Mouse (Mus musculus): ENCODE data around the gene Zfp661. TPM values are rescaled to one million over a fixed set of nuclear protein-coding genes. Genes with fewer than 3 reads are reported as not detected.
"Not testable (repeated sequence)": the region's sequence is repeated elsewhere in the genome, so short reads cannot be mapped to it uniquely, and the experiment has no call there.

Gene Zfp661
- polyA plus RNA-seq, 1 experiment from 2014 or later, result 6.1 TPM

GRCm38 (mm10) chr2:127608234-127608633 is 21.3 kb upstream of the Zfp661 start:
- Histone ChIP-seq H3K4me3 (no peak overlapping the region), H3K4me2 (replicated peaks) (no peak overlapping the region), H3K27me3 (no peaks in the 10 kb centered on the region), H3K27ac (no peak overlapping the region), H3K4me1 (peaks cover 14% of the 10 kb centered on the region), H3K9me3 (no peaks in the 10 kb centered on the region), H3K9ac (no peak overlapping the region), H3K36me3 (peaks cover 33% of the 10 kb centered on the region)
- 43% methylated on average over 3 of the region's 3 CpGs for WGBS
- ATAC-seq (ENCODE audit: low FRiP score, low read depth), result no peak; the same call in 1 of the 2 replicates

- Histone ChIP-seq H3K4me2 (replicated peaks) (no peak overlapping the region), H3K4me1 (peaks cover 14% of the 10 kb centered on the region), H3K9me3 (no peaks in the 10 kb centered on the region), H3K27ac (no peak overlapping the region), H3K36me3 (peaks cover 61% of the 10 kb centered on the region), H3K4me3 (no peak overlapping the region), H3K9ac (no peak overlapping the region), H3K27me3 (no peaks in the 10 kb centered on the region)
- 92% methylated on average over 3 of the region's 3 CpGs for WGBS
- no peak for ATAC-seq (ENCODE audit: low FRiP score, low read depth)
Measured at GRCm38 (mm10) chr2:127605203-127605602, 18.3 kb upstream of the Zfp661 start.

- WGBS, result 85% methylated on average over 6 of the region's 8 CpGs
- H3K9me3 ChIP-seq; H3K4me2 ChIP-seq (replicated peaks); H3K4me1 ChIP-seq; H3K9ac ChIP-seq; H3K27ac ChIP-seq; H3K4me3 ChIP-seq; H3K27me3 ChIP-seq; ATAC-seq (ENCODE audit: low FRiP score, low read depth): not testable (repeated sequence)
- H3K36me3 ChIP-seq, result peaks cover 80% of the 10 kb centered on the region
Measured at GRCm38 (mm10) chr2:127603383-127603782, 16.5 kb upstream of the Zfp661 start.

DNA sequence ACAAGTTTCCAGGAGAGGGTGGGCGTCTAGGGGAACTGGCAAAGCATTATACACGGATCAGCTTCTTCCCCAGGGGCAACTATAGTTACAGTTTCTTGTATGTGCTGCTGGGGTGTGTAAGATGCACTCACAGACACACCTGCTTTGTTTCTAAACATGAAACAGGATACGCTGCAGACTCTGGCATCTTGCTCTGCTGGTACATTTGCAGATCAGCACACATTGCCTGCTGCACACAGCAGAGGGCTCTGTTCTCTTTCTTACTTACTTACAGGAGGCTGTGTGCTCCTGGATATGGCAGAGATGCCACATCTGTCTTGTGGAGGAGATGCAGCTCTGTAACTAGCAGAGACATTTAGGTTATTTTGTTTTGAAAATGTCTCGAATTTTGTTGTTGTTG is 3.9 kb upstream of the Zfp661 start:
- 68% methylated on average over 4 of the region's 4 CpGs for WGBS
- Histone ChIP-seq H3K4me3 (no peak overlapping the region), H3K4me1 (peaks cover 31% of the 10 kb centered on the region), H3K27ac (no peak overlapping the region), H3K27me3 (no peaks in the 10 kb centered on the region), H3K9ac (no peak overlapping the region; the same call in 1 of the 2 replicates), H3K9me3 (no peaks in the 10 kb centered on the region), H3K4me2 (replicated peaks) (peak overlapping the region; percentile 27; the same call in 1 of the 2 replicates), H3K36me3 (peaks cover 44% of the 10 kb centered on the region)
- ATAC-seq (ENCODE audit: low FRiP score, low read depth), result no peak

DNA sequence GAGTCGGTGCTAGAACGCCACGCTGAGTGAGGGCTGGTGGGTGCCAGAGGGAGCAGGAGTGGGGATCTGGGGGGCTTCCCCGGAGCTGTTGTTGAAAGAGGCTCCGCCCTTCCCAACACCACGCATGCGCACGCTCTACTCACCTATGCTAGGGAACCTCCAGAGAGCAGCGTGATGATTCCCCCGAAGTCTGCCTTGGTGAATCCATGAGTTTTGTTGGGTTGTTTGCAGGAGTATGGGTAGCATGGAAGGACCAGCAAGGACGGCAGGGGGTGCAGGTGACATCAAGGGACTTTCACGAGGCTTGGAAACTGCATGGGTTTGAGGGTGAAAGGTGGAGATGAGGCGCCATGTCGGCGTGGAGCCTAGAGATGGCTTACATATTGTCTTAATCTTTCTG is 3.3 kb upstream of the Zfp661 start:
- H3K4me2 ChIP-seq (replicated peaks), result peak overlapping the region; percentile 27
- peaks cover 38% of the 10 kb centered on the region for H3K36me3 ChIP-seq
- no peak overlapping the region for H3K27ac ChIP-seq
- H3K9ac ChIP-seq, result no peak overlapping the region; the same call in 1 of the 2 replicates
- H3K9me3 ChIP-seq, result no peaks in the 10 kb centered on the region
- no peak overlapping the region for H3K4me3 ChIP-seq
- peaks cover 31% of the 10 kb centered on the region for H3K4me1 ChIP-seq
- H3K27me3 ChIP-seq, result no peaks in the 10 kb centered on the region
- WGBS, result 64% methylated on average over 15 of the region's 15 CpGs
- ATAC-seq (ENCODE audit: low FRiP score, low read depth), result no peak

- Histone ChIP-seq H3K4me3 (no peak overlapping the region), H3K4me1 (peaks cover 38% of the 10 kb centered on the region), H3K27me3 (no peaks in the 10 kb centered on the region), H3K27ac (no peak overlapping the region), H3K36me3 (peaks cover 25% of the 10 kb centered on the region), H3K9ac (no peak overlapping the region), H3K4me2 (replicated peaks) (peak overlapping the region; percentile 85; the same call in 1 of the 2 replicates), H3K9me3 (no peaks in the 10 kb centered on the region)
- ATAC-seq (ENCODE audit: low FRiP score, low read depth), result no peak
- 89% methylated on average over 9 of the region's 9 CpGs for WGBS
Measured at GRCm38 (mm10) chr2:127588897-127589296, 2.0 kb upstream of the Zfp661 start.

GRCm38 (mm10) chr2:127587514-127587844 is 585 bp upstream of the Zfp661 start:
- Histone ChIP-seq H3K27ac (peak overlapping the region; percentile 74; the same call in 1 of the 2 replicates), H3K9me3 (no peaks in the 10 kb centered on the region), H3K4me2 (replicated peaks) (peak overlapping the region; percentile 85), H3K4me3 (peak overlapping the region; percentile 95), H3K4me1 (peaks cover 38% of the 10 kb centered on the region), H3K36me3 (peaks cover 11% of the 10 kb centered on the region), H3K27me3 (no peaks in the 10 kb centered on the region), H3K9ac (peak overlapping the region; percentile 86)
- under 1% methylated on average over 22 of the region's 22 CpGs for WGBS
- ATAC-seq (ENCODE audit: low FRiP score, low read depth), result no peak

DNA sequence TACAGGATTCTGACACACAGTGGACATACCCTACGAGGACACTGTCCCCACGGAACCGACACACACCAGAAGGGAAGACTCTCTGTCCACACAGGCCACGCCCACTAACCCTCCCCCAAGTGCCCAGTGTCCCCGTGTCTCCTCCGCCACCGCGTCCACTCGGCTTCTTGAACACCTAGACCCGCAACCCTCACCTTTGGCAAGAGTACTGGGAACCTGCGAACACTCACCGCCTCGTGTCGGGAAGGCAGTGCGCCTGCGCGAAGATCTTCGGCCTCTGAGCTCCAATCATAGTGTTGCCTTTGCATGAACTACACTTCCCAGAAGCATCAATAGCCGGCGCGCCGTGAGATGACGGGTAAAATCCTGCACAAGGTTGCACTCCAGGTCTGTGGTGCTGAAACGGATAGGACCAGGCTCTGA is 2.4 kb downstream of the Zfp661 start:
- H3K27ac ChIP-seq, result no peak overlapping the region
- H3K4me3 ChIP-seq, result peak overlapping the region; percentile 61
- peak overlapping the region; percentile 71 for H3K4me2 ChIP-seq (replicated peaks)
- H3K9ac ChIP-seq, result peak overlapping the region; percentile 72
- WGBS, result under 1% methylated on average over 24 of the region's 24 CpGs
- no peaks in the 10 kb centered on the region for H3K27me3 ChIP-seq
- peaks cover 24% of the 10 kb centered on the region for H3K4me1 ChIP-seq
- H3K36me3 ChIP-seq, result peaks cover 6% of the 10 kb centered on the region; the same call in 1 of the 2 replicates
- H3K9me3 ChIP-seq, result no peaks in the 10 kb centered on the region
- peak; percentile 88 for ATAC-seq (ENCODE audit: low FRiP score, low read depth)

- Histone ChIP-seq H3K27ac (no peak overlapping the region), H3K4me2 (replicated peaks) (no peak overlapping the region), H3K27me3 (no peaks in the 10 kb centered on the region), H3K4me3 (no peak overlapping the region), H3K9me3 (peaks cover 7% of the 10 kb centered on the region; the same call in 1 of the 2 replicates), H3K36me3 (peaks cover 25% of the 10 kb centered on the region), H3K4me1 (no peaks in the 10 kb centered on the region), H3K9ac (no peak overlapping the region)
- ATAC-seq (ENCODE audit: low FRiP score, low read depth), result no peak
- 51% methylated on average over 1 of the region's 1 CpGs for WGBS
Measured at GRCm38 (mm10) chr2:127573322-127573721, 13.6 kb downstream of the Zfp661 start.

DNA sequence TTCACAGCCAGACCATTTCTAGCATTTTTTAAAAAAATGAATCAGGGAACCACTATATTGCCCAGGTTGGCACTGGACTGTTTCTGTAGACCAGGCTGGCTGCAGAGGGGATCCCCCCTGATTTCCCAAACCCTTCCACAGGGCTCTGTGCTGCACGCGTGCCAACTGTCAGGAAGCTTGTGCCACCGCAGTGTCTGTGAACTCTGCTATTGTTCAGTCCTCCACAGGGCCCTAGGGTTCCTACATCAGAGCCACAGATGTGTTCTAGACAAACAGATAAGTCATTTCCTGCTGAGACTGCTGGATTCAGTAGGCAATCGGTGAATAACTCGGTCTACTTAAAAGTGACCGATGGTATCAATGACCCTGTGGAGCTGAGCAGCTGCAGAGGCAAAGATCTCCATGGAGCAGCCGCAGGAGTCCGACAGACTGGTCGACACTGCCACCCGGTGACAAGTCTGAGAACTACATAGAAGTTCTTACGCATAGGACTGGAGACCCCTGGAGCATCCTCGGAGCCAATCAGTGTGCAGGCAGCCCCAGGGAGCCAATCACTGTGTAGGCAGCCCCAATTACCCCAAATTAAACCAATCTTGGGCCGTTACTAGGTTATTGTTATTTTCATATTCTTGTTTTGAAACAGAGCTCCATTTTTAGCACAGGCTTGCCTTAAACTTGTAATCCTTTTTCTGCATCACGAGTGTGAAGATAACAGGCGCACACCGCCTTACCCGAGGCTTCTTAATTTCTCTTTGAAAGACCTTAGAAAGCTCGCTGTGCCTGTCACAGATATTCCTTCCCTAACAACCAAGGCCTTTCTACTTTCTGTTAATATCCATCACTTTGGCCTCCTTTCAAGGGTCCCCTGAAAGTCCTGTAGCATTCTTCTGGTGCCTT is 27.6 kb downstream of the Zfp661 start:
- ATAC-seq (ENCODE audit: low FRiP score, low read depth), result peak; percentile 97
- peaks cover 17% of the 10 kb centered on the region; the same call in 1 of the 2 replicates for H3K27me3 ChIP-seq
- H3K4me1 ChIP-seq, result 0 out of 2 replicates have a peak, but pooled peaks cover 3% of the 10 kb centered on the region
- no peak overlapping the region for H3K27ac ChIP-seq
- WGBS, result 17% methylated on average over 18 of the region's 18 CpGs
- H3K36me3 ChIP-seq, result no peaks in the 10 kb centered on the region
- no peaks in the 10 kb centered on the region for H3K9me3 ChIP-seq
- H3K4me2 ChIP-seq (replicated peaks), result peak overlapping the region; percentile 48
- H3K9ac ChIP-seq, result no peak overlapping the region
- peak overlapping the region; percentile 21 for H3K4me3 ChIP-seq

GRCm38 (mm10) chr2:127551078-127551477 is 35.8 kb downstream of the Zfp661 start:
- ATAC-seq (ENCODE audit: low FRiP score, low read depth), result no peak
- Histone ChIP-seq H3K4me2 (replicated peaks) (no peak overlapping the region), H3K27ac (no peak overlapping the region), H3K27me3 (0 out of 2 replicates have a peak, but pooled peaks cover 4% of the 10 kb centered on the region), H3K4me3 (no peak overlapping the region), H3K36me3 (no peaks in the 10 kb centered on the region), H3K9ac (no peak overlapping the region), H3K4me1 (no peaks in the 10 kb centered on the region), H3K9me3 (no peaks in the 10 kb centered on the region)
- WGBS, result 45% methylated on average over 5 of the region's 5 CpGs

- no peaks in the 10 kb centered on the region for H3K36me3 ChIP-seq
- H3K27me3 ChIP-seq, result 0 out of 2 replicates have a peak, but pooled peaks cover 4% of the 10 kb centered on the region
- H3K4me2 ChIP-seq (replicated peaks), result no peak overlapping the region
- no peak overlapping the region for H3K27ac ChIP-seq
- no peak overlapping the region for H3K9ac ChIP-seq
- no peaks in the 10 kb centered on the region for H3K9me3 ChIP-seq
- H3K4me1 ChIP-seq, result no peaks in the 10 kb centered on the region
- 58% methylated on average over 1 of the region's 1 CpGs for WGBS
- ATAC-seq (ENCODE audit: low FRiP score, low read depth), result no peak
- H3K4me3 ChIP-seq, result no peak overlapping the region
Measured at GRCm38 (mm10) chr2:127550446-127550845, 36.4 kb downstream of the Zfp661 start.

Measured in limb, embryonic 13.5 days (tissue).